17 mouse cellular contexts compared by ENCODE assay signal in the genomic region with DNA sequence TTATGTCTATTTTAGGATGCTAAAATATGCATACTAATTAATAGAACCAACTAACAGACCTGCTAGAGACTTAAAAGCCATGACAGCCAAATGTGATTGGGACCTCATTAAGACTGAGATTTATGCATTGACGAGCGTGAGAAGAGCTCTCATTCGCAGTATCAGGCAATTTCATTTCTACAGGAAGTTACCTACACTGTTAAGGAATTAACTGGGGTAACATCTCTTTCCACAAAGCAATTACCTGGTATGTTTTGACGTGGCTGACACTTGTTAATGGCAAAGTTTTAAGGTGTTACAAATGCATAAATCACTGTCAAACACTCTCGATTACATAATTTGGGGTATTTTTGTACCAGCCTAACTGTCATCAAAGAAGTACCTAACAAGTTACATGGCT.
"Had no signal": no experiment of that assay in that cellular context is flagged by ENCODE, and none has a peak within 500 bp of the region (broad histone marks: within the 10 kb centered on the region; RNA-seq: fewer than 3 reads in every experiment).

No protein-coding gene starts in this region.

- H3K27ac ChIP-seq: kidney, postnatal 0 days; limb, embryonic 10.5 days; limb, embryonic 13.5 days; liver, embryonic 12.5 days; liver, embryonic 15.5 days; lung, embryonic 15.5 days; stomach, postnatal 0 days had no signal

- ATAC-seq: liver, embryonic 12.5 days had no signal

- H3K9me3 ChIP-seq: limb, embryonic 10.5 days; limb, embryonic 13.5 days; liver, embryonic 12.5 days; liver, embryonic 15.5 days; lung, embryonic 15.5 days had no signal

- H3K9ac ChIP-seq: limb, embryonic 13.5 days; liver, embryonic 12.5 days; liver, embryonic 15.5 days; lung, embryonic 15.5 days had no signal

- H3K36me3 ChIP-seq: limb, embryonic 10.5 days; limb, embryonic 13.5 days; liver, embryonic 12.5 days; liver, embryonic 15.5 days; lung, embryonic 15.5 days had no signal

- H3K4me2 ChIP-seq: limb, embryonic 13.5 days; liver, embryonic 12.5 days; liver, embryonic 15.5 days; lung, embryonic 15.5 days; midbrain, embryonic 11.5 days had no signal

- H3K27me3 ChIP-seq: limb, embryonic 13.5 days; liver, embryonic 12.5 days; liver, embryonic 15.5 days; lung, embryonic 15.5 days had no signal

- H3K4me3 ChIP-seq: limb, embryonic 10.5 days; limb, embryonic 13.5 days; liver, embryonic 12.5 days; liver, embryonic 15.5 days; lung, embryonic 15.5 days had no signal

- H3K4me1 ChIP-seq: limb, embryonic 10.5 days; limb, embryonic 13.5 days; liver, embryonic 12.5 days; liver, embryonic 15.5 days; lung, embryonic 15.5 days had no signal

- DNase-seq: kidney, adult 2 months; kidney, postnatal 25 days; layer of hippocampus, postnatal 36 days; liver; lung, adult 18-20 months; lung, postnatal 10 days; lung, postnatal 4 days; midbrain, embryonic 14.5 days; thymus, postnatal 25 days had no signal
